Mouse (Mus musculus): ENCODE measurements at regions not wholly inside any gene's neighbourhood (a gene's known extent, or its start where the extent isn't known, plus 50 kb on each side); places are given as distances from the start of the nearest gene placed in this dataset.
"Not testable (repeated sequence)": the region's sequence is repeated elsewhere in the genome, so short reads cannot be mapped to it uniquely, and the experiment has no call there.

DNA sequence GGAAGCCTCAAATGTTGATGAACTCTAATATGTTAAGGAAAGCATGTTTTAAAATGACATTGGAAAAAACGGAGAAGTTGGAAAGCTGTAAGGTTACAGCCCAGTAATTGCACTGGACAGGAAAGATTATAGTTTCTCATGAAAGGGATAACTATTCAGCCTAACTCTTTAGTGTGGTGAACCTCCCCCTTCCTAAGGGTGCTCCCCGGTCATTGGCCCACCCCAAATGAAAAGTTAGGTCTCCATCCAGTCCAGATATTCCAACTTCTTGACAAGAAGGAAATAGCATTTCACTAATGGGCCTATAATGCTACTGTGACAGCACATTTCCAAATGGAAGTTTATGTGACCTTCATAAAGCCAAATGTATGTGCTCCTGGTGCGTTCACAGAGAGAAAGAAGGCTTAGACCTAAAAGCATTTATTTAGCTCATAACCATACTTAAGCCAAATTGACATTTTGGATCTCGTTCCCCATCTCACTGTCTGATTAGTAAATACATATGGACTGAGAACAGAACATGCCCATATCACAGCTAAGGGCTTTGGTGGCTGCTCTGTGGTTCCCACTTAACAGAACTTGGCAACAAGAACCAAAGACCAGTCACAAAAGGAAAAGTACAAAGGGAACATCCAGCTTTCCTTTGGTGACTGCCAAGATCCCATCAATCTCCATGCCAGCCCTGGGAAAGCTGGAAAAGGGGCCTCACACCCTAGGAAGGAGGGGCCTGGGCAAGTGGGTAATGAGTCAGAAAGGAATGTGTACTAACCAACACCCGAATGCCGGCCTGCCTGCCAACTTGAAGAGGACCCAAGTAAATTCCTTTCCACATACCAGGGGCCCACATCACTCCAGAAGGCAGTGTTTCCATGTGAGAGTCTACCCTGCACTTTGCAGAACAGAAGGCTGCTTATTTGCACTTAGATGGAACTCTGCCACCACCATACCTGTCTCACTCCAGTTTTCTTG, 155.1 kb upstream of the Chst7 start:
- H3K9ac ChIP-seq, result no peak overlapping the region
- ATAC-seq (ENCODE audit: insufficient number of reproducible peaks, low FRiP score, low TSS enrichment, low read depth), result peak; percentile 88
- no peak overlapping the region for H3K4me2 ChIP-seq
- no peaks in the 10 kb centered on the region for H3K36me3 ChIP-seq
- H3K27ac ChIP-seq, result no peak overlapping the region
- 46% methylated on average over 6 of the region's 6 CpGs for WGBS
- H3K4me3 ChIP-seq, result no peak overlapping the region
- no peaks in the 10 kb centered on the region for H3K9me3 ChIP-seq
- no peaks in the 10 kb centered on the region for H3K4me1 ChIP-seq
- no peaks in the 10 kb centered on the region for H3K27me3 ChIP-seq

DNA sequence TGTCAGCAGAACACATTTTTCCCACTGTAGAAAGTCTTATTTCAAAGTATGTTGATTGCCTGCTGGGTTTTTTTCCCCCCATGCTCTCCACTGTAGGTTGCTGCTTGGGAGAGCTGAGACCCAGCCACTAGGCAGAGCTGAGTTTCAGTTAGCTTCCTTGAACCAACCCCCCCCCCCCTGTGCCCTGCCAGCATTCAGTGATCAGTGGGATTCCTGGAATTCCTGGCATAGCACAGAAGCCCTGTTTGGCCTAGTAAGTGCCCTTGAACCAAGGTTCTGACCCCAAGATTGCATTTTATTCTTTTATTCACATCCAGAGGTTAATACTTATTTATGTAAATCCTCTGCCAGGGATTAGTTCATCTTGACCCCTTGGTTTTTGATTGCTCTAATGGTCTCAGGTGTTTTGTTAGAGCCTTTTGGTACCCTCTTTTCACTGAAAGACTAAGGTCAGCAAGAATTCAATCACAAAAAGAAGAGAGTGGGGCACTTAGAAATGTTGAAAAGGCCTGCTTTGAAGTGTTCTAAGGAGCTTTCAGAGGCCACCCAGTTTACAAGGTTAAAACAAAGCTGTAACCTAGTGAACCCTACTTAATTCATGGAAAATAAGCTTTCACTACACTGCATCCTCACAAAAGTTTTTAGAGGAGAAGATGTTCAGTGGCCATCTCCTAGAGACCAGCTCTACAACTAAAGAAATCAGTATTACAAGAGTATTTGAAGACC, 152.6 kb upstream of the Chst7 start:
- ATAC-seq (ENCODE audit: insufficient number of reproducible peaks, low FRiP score, low TSS enrichment, low read depth), result no peak
- H3K9me3 ChIP-seq, result no peaks in the 10 kb centered on the region
- H3K36me3 ChIP-seq, result no peaks in the 10 kb centered on the region
- no peaks in the 10 kb centered on the region for H3K27me3 ChIP-seq
- no peak overlapping the region for H3K4me3 ChIP-seq
- no peak overlapping the region for H3K27ac ChIP-seq
- no peak overlapping the region for H3K9ac ChIP-seq
- H3K4me1 ChIP-seq, result no peaks in the 10 kb centered on the region
- no peak overlapping the region for H3K4me2 ChIP-seq

DNA sequence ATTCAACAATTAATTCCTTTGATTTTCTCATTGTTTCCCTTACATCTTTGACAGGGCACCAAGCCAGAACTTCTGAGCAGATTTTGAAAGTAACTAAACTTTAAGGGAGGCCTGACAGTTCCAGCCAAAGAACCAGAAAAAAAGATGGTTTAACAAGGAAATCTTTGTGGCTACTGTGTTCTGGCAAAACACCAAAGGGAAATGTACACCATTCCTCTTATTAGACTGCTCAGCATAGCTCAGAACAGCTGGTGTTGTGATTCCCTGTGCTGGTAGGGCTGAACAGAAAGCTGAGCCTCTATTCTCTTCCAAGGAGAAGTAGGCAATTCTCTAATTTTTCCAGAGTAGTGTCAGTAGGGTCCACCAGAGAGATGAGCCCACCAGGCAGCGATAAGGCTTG, 142.4 kb upstream of the Chst7 start:
- Histone ChIP-seq H3K9ac (no peak overlapping the region), H3K36me3 (no peaks in the 10 kb centered on the region), H3K4me1 (no peaks in the 10 kb centered on the region), H3K4me3 (no peak overlapping the region), H3K27me3 (no peaks in the 10 kb centered on the region), H3K4me2 (no peak overlapping the region), H3K27ac (no peak overlapping the region), H3K9me3 (no peaks in the 10 kb centered on the region)
- 88% methylated on average over 1 of the region's 1 CpGs for WGBS
- no peak for ATAC-seq (ENCODE audit: insufficient number of reproducible peaks, low FRiP score, low TSS enrichment, low read depth)

DNA sequence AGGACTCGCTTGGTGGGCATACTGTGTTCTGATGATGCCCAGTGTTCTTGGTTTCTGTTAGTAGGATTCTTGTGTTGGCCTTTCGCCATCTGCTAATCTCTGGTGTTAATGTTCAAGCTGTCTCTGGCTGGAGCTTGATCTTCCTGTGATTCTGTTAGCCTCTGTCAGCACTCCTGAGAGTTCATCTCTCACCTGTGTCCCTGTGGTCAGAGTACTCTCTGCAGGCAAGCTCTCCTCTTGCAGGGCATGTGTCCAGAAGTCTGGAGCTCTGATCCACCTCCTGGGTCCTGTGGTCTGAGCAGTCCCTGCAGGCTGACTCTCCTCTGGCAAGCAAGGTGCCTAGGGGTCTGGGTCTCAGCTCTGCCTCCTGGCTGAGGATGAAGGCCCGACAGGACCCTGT, 130.0 kb upstream of the Chst7 start:
- H3K27me3 ChIP-seq; H3K9me3 ChIP-seq; H3K4me2 ChIP-seq; H3K27ac ChIP-seq; H3K4me3 ChIP-seq; H3K9ac ChIP-seq; H3K4me1 ChIP-seq; H3K36me3 ChIP-seq; ATAC-seq (ENCODE audit: insufficient number of reproducible peaks, low FRiP score, low TSS enrichment, low read depth): not testable (repeated sequence)
- WGBS, result 81% methylated on average over 3 of the region's 3 CpGs

DNA sequence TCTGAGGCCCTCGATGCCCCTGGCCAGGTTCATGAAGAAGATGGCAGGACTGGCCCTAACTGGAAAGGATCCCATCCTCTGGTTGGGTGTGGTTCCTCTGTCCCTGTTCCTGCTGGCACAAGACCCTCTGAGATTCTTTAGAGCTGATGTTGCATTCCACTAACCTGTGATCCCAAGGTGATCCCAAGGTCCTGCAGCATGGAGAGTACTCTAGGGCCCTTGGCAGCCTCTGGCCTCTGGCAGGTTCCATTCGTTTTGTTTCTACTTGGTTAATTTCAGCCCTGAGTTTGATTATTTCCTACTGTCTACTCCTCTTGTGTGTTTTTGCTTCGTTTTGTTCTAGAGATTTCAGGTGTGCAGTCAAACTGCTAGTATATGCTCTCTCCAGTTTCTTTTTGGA, 129.5 kb upstream of the Chst7 start:
- no peaks in the 10 kb centered on the region for H3K27me3 ChIP-seq
- no peaks in the 10 kb centered on the region for H3K9me3 ChIP-seq
- no peak overlapping the region for H3K9ac ChIP-seq
- no peak overlapping the region for H3K4me3 ChIP-seq
- no peak overlapping the region for H3K27ac ChIP-seq
- H3K36me3 ChIP-seq, result no peaks in the 10 kb centered on the region
- no peak overlapping the region for H3K4me2 ChIP-seq
- WGBS, result 59% methylated on average over 3 of the region's 3 CpGs
- ATAC-seq (ENCODE audit: insufficient number of reproducible peaks, low FRiP score, low TSS enrichment, low read depth), result no peak
- no peaks in the 10 kb centered on the region for H3K4me1 ChIP-seq

DNA sequence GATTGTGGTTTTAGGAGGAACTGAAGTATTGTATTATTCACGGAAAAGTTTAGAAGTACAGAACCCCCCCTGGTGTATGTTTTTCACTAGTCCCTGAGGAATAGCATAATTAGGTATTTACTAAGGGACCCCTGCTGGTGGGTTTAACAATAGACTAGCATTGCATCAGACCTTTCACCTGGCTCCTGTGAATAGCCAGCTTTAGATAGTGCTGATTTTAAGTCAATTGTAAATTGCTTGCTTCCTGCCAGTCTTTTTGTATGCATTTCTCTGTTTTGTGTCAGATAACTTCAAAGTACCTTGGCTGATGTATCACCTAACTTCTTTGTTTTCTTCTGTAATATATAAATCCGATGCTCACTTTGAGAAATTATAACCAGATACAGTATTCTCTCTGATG, 116.1 kb upstream of the Chst7 start:
- Histone ChIP-seq H3K4me2 (no peak overlapping the region), H3K9me3 (no peaks in the 10 kb centered on the region), H3K36me3 (no peaks in the 10 kb centered on the region), H3K9ac (no peak overlapping the region), H3K27me3 (no peaks in the 10 kb centered on the region), H3K4me1 (no peaks in the 10 kb centered on the region), H3K27ac (no peak overlapping the region), H3K4me3 (no peak overlapping the region)
- 72% methylated on average over 2 of the region's 2 CpGs for WGBS
- no peak for ATAC-seq (ENCODE audit: insufficient number of reproducible peaks, low FRiP score, low TSS enrichment, low read depth)
